Mouse (Mus musculus): ENCODE data around the gene Tshz3. TPM values are rescaled to one million over a fixed set of nuclear protein-coding genes. Genes with fewer than 3 reads are reported as not detected.

Gene Tshz3
- polyA plus RNA-seq, 1 experiment from 2014 or later = 11.3 TPM

DNA sequence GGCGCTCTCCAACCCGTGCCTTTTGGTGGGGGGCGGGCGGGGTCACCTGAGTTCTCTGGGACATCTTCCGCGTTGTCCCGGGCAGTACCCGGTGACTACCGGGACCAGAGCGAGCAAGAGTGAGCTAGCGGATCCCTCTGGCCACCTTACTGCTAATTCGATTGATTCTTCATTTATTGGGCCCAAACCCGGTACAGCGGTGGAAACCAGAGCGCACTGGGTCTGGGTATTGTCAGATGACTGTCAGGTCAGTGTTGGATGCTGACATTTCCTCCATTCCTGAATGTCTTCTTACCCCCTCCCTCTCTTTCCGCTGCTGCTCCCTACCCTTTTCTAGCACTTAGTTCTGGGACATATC, 650 bp downstream of the Tshz3 start:
- no peak; the same call in 1 of the 2 replicates for ATAC-seq
- H3K4me2 ChIP-seq = peak overlapping the region; percentile 96
- H3K9me3 ChIP-seq (replicated peaks) = no peaks in the 10 kb centered on the region
- H3K4me3 ChIP-seq = peak overlapping the region; percentile 81
- H3K36me3 ChIP-seq (ENCODE audit: poor library complexity, severe bottlenecking) = no peaks in the 10 kb centered on the region
- peaks cover 30% of the 10 kb centered on the region for H3K27me3 ChIP-seq
- H3K27ac ChIP-seq = peak overlapping the region; percentile 84
- peak overlapping the region; percentile 76 for H3K9ac ChIP-seq
- H3K4me1 ChIP-seq = peaks cover 49% of the 10 kb centered on the region
- under 1% methylated on average over 16 of the region's 16 CpGs for WGBS

DNA sequence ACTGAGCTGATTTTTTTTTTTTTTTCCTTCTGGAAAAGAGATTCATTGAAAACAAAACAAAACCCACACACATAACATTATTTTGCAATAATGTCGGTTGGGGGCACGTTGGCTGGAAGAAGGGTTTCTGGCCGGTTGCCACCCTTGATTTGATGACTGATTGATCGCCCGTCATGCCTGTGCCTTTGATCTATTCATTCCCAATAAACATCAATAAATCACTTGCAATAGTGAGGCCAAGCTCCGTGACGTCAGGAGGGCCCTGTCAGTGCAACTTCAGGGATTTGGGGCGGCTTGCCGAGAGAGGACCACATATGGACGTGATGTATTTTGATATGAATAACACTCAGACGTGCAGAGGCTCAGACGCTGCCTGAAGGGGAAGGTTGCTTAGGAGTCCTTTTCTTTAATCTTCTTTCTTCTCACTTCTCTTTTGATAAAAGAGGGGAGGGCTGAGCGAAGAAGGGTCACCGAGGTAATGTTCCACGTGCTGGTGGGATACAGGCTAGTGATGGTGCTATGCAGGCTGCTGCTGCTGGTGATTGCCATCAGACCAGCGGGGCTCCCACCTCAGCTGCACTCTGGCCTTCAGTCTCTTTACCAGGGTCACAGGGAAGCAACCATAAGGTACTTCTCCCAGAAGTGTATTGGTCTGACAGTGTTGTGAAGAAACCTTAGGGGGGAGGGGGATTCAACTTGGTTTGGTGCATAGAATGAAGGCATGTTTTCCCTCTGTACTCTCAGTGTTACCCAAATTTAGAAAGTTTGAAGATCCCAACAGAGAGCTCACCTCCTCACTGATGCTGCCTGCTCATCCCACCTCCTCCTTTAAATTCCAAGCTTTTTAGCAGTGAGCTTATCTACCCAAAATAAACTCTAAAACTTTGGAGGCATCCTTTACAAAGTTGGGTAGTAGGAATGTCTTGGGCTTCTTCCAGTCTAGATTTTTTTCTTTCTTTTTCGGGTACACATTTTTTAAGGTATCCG, 1.4 kb downstream of the Tshz3 start:
- peak overlapping the region; percentile 81 for H3K4me3 ChIP-seq
- no peaks in the 10 kb centered on the region for H3K9me3 ChIP-seq (replicated peaks)
- H3K36me3 ChIP-seq (ENCODE audit: poor library complexity, severe bottlenecking) = no peaks in the 10 kb centered on the region
- H3K9ac ChIP-seq = peak overlapping the region; percentile 76
- no peak for ATAC-seq
- peak overlapping the region; percentile 96 for H3K4me2 ChIP-seq
- 9% methylated on average over 18 of the region's 18 CpGs for WGBS
- no peak overlapping the region for H3K27ac ChIP-seq
- H3K27me3 ChIP-seq = peaks cover 23% of the 10 kb centered on the region
- peaks cover 49% of the 10 kb centered on the region for H3K4me1 ChIP-seq

DNA sequence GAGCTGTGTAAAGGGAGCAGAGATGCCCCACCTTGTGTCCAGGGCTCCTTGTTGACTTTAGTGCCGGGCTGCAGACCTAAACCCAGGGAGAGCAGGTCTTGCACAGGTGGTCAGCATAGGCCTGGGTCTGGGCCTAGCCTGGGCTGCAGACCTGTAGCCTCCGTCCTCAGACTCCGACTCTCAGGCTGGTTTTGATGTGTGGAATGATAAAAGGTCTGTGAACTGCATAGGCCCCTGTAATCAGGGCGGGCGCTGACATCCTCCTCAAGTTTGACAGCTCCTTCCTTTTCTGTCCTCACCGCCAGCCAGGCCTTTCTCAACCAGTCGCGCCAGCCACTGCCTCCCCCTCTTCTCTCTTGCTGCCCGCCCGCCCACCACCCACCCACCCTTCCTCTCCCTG, 8.7 kb downstream of the Tshz3 start:
- peak overlapping the region; percentile 51 for H3K4me2 ChIP-seq
- H3K4me3 ChIP-seq = no peak overlapping the region
- peak overlapping the region; percentile 31; the same call in 1 of the 2 replicates for H3K9ac ChIP-seq
- peaks cover 65% of the 10 kb centered on the region for H3K4me1 ChIP-seq
- H3K9me3 ChIP-seq (replicated peaks) = no peaks in the 10 kb centered on the region
- no peaks in the 10 kb centered on the region for H3K27me3 ChIP-seq
- no peaks in the 10 kb centered on the region for H3K36me3 ChIP-seq (ENCODE audit: poor library complexity, severe bottlenecking)
- WGBS = 13% methylated on average over 9 of the region's 10 CpGs
- peak; percentile 16; the same call in 1 of the 2 replicates for ATAC-seq
- peak overlapping the region; percentile 71 for H3K27ac ChIP-seq

DNA sequence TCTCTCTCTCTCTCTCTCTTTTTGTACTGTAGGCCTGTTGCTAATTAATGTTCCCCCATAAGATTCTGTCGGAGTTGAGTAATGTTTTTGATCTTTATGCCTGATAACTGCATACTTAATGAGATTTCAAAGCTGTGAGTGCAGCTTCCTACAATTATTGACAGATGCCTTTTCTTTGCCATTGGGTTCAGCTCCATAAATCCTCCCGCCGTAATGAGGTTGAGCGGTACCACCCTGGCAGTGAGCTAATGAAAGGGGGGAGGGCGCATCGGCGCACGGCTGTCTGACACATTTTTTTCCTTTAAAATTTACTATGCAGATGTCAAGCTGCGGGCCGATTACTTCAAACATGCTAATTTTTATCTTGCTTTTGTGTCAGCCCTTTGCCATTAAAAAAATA, 9.3 kb downstream of the Tshz3 start:
- no peak overlapping the region for H3K4me3 ChIP-seq
- no peak overlapping the region for H3K9ac ChIP-seq
- H3K9me3 ChIP-seq (replicated peaks) = no peaks in the 10 kb centered on the region
- H3K4me2 ChIP-seq = peak overlapping the region; percentile 51
- ATAC-seq = peak; percentile 75
- H3K27ac ChIP-seq = peak overlapping the region; percentile 71
- peaks cover 69% of the 10 kb centered on the region for H3K4me1 ChIP-seq
- WGBS = 14% methylated on average over 10 of the region's 10 CpGs
- H3K36me3 ChIP-seq (ENCODE audit: poor library complexity, severe bottlenecking) = no peaks in the 10 kb centered on the region
- H3K27me3 ChIP-seq = no peaks in the 10 kb centered on the region

DNA sequence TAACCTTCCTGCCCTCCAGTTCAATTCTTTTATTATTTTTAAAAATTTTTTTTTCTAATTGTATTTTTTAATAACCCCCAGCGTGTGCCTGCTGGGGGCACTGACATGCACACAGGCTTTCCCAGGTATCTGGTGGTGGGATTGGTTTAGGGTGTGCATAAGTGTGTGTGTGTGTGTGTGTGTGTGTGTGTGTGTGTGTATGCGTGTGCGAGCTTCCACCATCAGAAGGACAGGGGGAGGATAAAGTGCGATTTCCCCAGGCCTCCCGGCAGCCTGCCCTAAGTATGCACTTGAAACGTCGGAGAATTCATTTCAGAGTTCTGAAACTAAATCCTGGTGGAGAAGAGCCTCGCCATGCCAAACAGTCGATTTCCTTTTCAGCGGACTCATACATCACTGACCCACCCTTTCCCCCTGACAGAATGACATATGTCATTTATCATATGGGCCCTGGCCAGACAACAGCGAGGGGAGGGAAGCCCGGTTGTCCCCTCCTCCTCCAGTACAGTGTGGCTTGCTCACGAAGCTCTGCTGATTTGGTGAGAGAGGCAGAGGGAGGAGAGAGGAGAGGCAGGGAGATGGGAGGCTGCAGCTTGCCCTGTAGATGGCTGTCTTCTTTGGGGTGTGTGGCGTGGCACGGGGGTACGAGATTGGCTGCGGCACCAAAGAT, 9.9 kb downstream of the Tshz3 start:
- 0 out of 2 replicates have a peak overlapping the region, but pooled peaks have one; percentile 12 for H3K4me3 ChIP-seq

DNA sequence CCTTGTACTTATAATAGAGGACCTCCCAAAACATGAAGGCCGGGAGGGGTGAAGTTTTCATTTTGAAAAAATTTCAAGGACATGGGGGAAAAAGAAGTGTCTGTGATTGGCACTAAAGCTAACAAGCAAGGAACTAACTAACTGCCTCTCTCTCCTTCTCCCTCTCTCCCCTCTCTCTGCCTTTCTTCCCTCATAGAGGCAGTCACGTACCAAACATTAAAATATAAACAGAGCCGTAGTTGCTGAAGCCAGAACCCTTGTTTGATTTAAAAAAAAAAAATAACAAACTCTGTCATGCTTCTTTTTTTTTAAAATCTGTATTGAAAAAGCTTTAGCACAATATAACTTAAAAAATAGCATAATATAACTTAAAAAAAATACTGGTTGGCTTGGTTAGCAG, 10.9 kb downstream of the Tshz3 start:
- no peaks in the 10 kb centered on the region for H3K27me3 ChIP-seq
- no peak overlapping the region for H3K27ac ChIP-seq
- no peaks in the 10 kb centered on the region for H3K9me3 ChIP-seq (replicated peaks)
- ATAC-seq = no peak
- H3K4me2 ChIP-seq = peak overlapping the region; percentile 51; the same call in 1 of the 2 replicates
- WGBS = 40% methylated on average over 3 of the region's 3 CpGs
- no peak overlapping the region for H3K9ac ChIP-seq
- H3K36me3 ChIP-seq (ENCODE audit: poor library complexity, severe bottlenecking) = no peaks in the 10 kb centered on the region
- H3K4me1 ChIP-seq = peaks cover 69% of the 10 kb centered on the region
- H3K4me3 ChIP-seq = no peak overlapping the region

More for the DNA sequence above, 9.9 kb downstream of the Tshz3 start:
- Histone ChIP-seq H3K9me3 (replicated peaks) (no peaks in the 10 kb centered on the region), H3K36me3 (ENCODE audit: poor library complexity, severe bottlenecking) (no peaks in the 10 kb centered on the region), H3K27ac (peak overlapping the region; percentile 75), H3K9ac (peak overlapping the region; percentile 47), H3K4me2 (peak overlapping the region; percentile 51), H3K27me3 (no peaks in the 10 kb centered on the region), H3K4me1 (peaks cover 64% of the 10 kb centered on the region)
- 35% methylated on average over 17 of the region's 17 CpGs for WGBS
- ATAC-seq = peak; percentile 60

DNA sequence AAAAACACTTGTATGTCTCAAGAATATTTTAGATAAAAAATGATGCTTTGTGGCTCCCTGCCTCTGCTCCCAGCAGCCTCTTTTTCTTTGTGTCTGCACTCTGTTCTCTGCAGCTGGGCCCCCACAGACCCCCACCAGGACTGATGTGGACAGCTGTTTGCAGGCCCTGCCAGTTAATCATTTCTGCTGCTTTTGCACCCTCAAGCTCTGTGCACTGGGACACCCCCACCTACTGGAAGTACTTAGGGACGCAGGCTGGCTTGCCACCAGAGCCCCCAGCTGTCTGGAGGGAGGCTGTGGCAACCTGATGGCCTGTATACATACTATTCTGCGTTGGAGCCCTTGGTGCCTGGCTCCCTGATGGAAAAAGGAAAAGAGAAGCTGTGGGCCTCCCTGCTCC, 11.3 kb downstream of the Tshz3 start:
- Histone ChIP-seq H3K27me3 (no peaks in the 10 kb centered on the region), H3K27ac (peak overlapping the region; percentile 48), H3K36me3 (ENCODE audit: poor library complexity, severe bottlenecking) (no peaks in the 10 kb centered on the region), H3K4me2 (0 out of 2 replicates have a peak overlapping the region, but pooled peaks have one; percentile 12), H3K4me1 (peaks cover 73% of the 10 kb centered on the region), H3K4me3 (no peak overlapping the region), H3K9ac (no peak overlapping the region), H3K9me3 (replicated peaks) (no peaks in the 10 kb centered on the region)
- 8% methylated on average over 2 of the region's 2 CpGs for WGBS
- peak; percentile 28; the same call in 1 of the 2 replicates for ATAC-seq

DNA sequence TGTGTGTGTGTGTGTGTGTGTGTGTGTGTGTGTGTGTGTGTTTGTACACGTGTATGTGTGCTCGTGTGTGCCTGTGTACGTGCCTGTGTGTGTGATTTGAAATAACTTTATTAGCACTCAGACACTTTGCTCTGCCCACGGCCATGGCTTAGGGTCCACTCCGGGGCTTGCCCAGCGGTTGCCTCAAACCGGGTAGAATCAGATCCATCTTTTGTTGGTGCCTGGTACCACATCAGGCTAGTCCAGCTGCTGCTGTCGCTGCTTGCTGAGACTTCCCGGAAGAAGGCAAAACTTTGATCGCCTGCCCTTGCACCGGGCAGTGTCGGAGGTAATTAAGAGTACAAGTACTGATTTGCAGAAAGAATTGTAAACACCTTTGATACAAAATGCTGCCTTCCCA, 12.1 kb downstream of the Tshz3 start:
- Histone ChIP-seq H3K9me3 (replicated peaks) (no peaks in the 10 kb centered on the region), H3K9ac (no peak overlapping the region), H3K27me3 (no peaks in the 10 kb centered on the region), H3K4me3 (no peak overlapping the region), H3K4me1 (peaks cover 80% of the 10 kb centered on the region), H3K4me2 (peak overlapping the region; percentile 24; the same call in 1 of the 2 replicates), H3K36me3 (ENCODE audit: poor library complexity, severe bottlenecking) (no peaks in the 10 kb centered on the region), H3K27ac (no peak overlapping the region; the same call in 1 of the 2 replicates)
- WGBS = 42% methylated on average over 12 of the region's 12 CpGs
- ATAC-seq = no peak

DNA sequence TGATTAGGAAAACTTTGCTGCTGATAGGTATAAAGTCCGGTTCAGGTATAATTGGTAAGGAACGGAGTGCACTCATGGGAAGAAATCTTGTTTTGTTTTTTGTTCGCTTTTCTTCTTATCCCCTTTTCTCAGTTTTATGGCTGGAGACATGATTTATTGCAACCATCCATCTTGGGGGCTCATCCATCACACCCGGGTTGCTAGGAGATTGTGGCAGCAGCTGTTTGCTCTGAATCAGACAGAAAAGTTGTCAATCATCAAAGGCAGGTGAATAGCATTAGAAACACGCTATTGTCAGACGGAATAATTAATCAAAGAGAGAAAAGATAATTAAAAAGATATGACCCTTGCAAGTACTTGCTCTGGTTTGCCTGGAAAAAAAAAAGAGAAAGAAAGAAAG, 12.5 kb downstream of the Tshz3 start:
- Histone ChIP-seq H3K27ac (no peak overlapping the region), H3K36me3 (ENCODE audit: poor library complexity, severe bottlenecking) (no peaks in the 10 kb centered on the region), H3K27me3 (no peaks in the 10 kb centered on the region), H3K9ac (no peak overlapping the region), H3K4me3 (no peak overlapping the region), H3K4me1 (peaks cover 78% of the 10 kb centered on the region), H3K9me3 (replicated peaks) (no peaks in the 10 kb centered on the region), H3K4me2 (peak overlapping the region; percentile 24; the same call in 1 of the 2 replicates)
- no peak for ATAC-seq
- 38% methylated on average over 6 of the region's 6 CpGs for WGBS

DNA sequence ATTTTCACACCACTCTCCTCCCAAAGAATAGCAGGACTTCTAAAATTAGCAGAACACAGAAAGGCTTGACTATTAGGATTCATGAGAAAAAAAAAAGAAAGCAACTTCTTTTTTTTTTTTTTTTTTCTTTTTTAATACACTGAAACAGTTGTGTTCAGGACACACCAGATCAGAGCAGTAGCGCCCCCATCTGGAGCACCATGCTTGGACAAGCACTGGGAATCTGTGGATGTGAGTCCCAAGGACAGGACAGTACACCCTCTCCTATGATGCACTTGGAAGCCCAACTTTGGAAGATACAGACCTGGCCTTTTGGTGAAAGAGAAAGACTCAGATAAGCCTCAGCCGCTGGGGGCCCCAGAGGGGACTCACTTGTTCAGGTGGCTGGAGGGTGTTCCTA, 13.8 kb downstream of the Tshz3 start:
- H3K27ac ChIP-seq = no peak overlapping the region

DNA sequence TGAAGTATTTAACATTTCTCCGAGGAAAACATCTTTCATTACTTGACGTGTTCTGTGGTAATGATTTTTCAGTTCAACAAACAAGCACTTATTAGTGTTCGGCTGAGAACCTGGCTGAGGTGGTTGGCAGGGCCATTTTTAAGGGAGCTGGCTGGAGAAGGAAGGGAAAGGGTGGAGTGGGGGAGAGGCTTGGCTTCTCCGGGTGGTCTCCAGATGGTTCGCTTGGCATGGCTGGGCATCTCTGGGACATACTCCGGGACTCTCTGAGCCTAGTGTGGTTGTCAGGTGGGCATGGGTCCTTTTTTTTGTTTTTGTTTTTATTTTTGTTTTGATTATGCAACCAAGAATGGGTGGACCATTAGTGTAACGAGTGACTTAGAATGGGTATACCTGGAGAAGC, 16.4 kb downstream of the Tshz3 start:
- Histone ChIP-seq H3K9me3 (replicated peaks) (no peaks in the 10 kb centered on the region), H3K27ac (no peak overlapping the region; the same call in 1 of the 2 replicates), H3K36me3 (ENCODE audit: poor library complexity, severe bottlenecking) (no peaks in the 10 kb centered on the region), H3K4me1 (peaks cover 59% of the 10 kb centered on the region), H3K4me2 (no peak overlapping the region), H3K4me3 (no peak overlapping the region), H3K27me3 (no peaks in the 10 kb centered on the region), H3K9ac (no peak overlapping the region)
- 65% methylated on average over 7 of the region's 7 CpGs for WGBS
- ATAC-seq = no peak

More for the DNA sequence above, 13.8 kb downstream of the Tshz3 start:
- H3K9me3 ChIP-seq (replicated peaks) = no peaks in the 10 kb centered on the region
- WGBS = 67% methylated on average over 2 of the region's 2 CpGs
- no peak overlapping the region for H3K4me3 ChIP-seq
- H3K4me2 ChIP-seq = no peak overlapping the region
- H3K36me3 ChIP-seq (ENCODE audit: poor library complexity, severe bottlenecking) = no peaks in the 10 kb centered on the region
- H3K27me3 ChIP-seq = no peaks in the 10 kb centered on the region
- no peak overlapping the region for H3K9ac ChIP-seq
- ATAC-seq = no peak
- H3K4me1 ChIP-seq = peaks cover 65% of the 10 kb centered on the region

DNA sequence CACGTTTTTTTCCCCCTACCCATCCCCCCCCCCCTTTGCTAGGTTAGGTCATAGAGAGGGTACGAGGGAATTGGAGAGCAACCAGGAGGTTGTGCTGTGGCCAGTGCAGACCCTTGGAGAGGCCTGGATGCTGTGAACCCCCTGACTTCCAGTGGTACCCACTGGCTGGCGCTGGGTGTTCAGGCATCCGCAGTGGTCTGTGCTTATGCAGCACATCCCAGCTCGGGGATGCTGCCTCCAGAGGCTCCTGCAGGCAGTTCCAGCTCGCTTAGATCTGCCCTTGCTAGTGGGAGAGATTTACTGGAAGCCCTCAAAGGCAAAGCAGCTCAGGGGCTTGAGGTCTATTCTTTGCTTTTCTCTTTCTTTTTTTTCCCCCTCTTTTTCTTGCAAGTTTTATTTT, 19.3 kb downstream of the Tshz3 start:
- Histone ChIP-seq H3K4me2 (no peak overlapping the region), H3K4me1 (peaks cover 55% of the 10 kb centered on the region), H3K4me3 (no peak overlapping the region), H3K27me3 (no peaks in the 10 kb centered on the region), H3K27ac (no peak overlapping the region), H3K9ac (no peak overlapping the region), H3K36me3 (ENCODE audit: poor library complexity, severe bottlenecking) (no peaks in the 10 kb centered on the region), H3K9me3 (replicated peaks) (no peaks in the 10 kb centered on the region)
- ATAC-seq = peak; percentile 70
- 29% methylated on average over 6 of the region's 6 CpGs for WGBS

All from forebrain, embryonic 13.5 days (tissue).